Comparison of ENCODE assay signal across 12 mouse cellular contexts in the genomic region with DNA sequence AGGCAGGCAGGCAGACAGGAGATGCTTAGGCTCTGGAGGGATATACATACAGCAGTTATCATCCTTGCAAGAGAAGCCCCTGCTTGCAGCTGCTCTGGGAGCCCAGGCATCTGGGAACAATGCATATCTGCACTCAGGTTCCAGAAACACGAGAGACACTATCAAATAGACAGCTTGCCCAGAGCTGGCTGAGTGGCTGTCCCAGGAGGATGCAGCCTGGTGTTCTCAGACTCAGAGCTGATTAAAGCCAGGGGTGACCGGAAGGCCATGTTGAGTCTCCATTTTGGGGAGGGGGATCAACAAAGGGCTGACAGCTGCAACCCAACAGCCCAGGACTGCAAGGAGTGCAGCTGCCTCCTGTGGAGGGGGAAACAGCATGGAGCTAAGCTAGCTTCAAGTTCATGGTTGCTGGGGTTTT.
DNase-seq lines count a peak whose midpoint lies in the region; ATAC-seq and TF ChIP-seq lines count a peak whose summit lies in the region.
"Had no signal": no experiment of that assay in that cellular context is flagged by ENCODE, and none has a peak within 500 bp of the region (broad histone marks: within the 10 kb centered on the region; RNA-seq: fewer than 3 reads in every experiment).

No protein-coding gene starts in this region.

- TF ChIP-seq CTCF in intestine, postnatal 0 days (IDR thresholded peaks at IDR 0.05; ENCODE audit: low read depth), result no peak
- TF ChIP-seq CTCF in hindbrain, postnatal 0 days (IDR thresholded peaks at IDR 0.05; ENCODE audit: low read depth), result no peak

- H3K4me2 ChIP-seq in intestine, embryonic 14.5 days (ENCODE audit: low read length), result no peak overlapping the region
- H3K4me2 ChIP-seq in intestine, postnatal 0 days (replicated peaks; ENCODE audit: low read depth), result no peak overlapping the region
- H3K4me2 ChIP-seq in embryonic facial prominence, embryonic 13.5 days, result no peak overlapping the region
- H3K4me2 ChIP-seq in hindbrain, postnatal 0 days (ENCODE audit: low read depth, low read length), result no peak overlapping the region
- H3K4me2 ChIP-seq in neural tube, embryonic 11.5 days (ENCODE audit: low read depth), result no peak overlapping the region

- no peak for ATAC-seq in intestine, embryonic 14.5 days (replicated peaks; ENCODE audit: low FRiP score, low TSS enrichment, low read depth)
- ATAC-seq in intestine, postnatal 0 days, result no peak
- ATAC-seq in embryonic facial prominence, embryonic 13.5 days (ENCODE audit: insufficient number of reproducible peaks, insufficient read depth, low FRiP score, low TSS enrichment, low read depth), result no peak
- ATAC-seq in hindbrain, postnatal 0 days, result no peak
- peak; percentile 55; the same call in 1 of the 2 replicates for ATAC-seq in neural tube, embryonic 11.5 days (ENCODE audit: insufficient read depth, low FRiP score, low TSS enrichment)

- H3K9ac ChIP-seq in intestine, embryonic 14.5 days (ENCODE audit: low read length), result no peak overlapping the region
- H3K9ac ChIP-seq in intestine, postnatal 0 days (ENCODE audit: low read depth, low read length), result no peak overlapping the region
- H3K9ac ChIP-seq in embryonic facial prominence, embryonic 13.5 days, result peak overlapping the region; percentile 27; the same call in 1 of the 2 replicates
- H3K9ac ChIP-seq in hindbrain, postnatal 0 days (replicated peaks; ENCODE audit: low read length), result no peak overlapping the region
- no peak overlapping the region for H3K9ac ChIP-seq in neural tube, embryonic 11.5 days (ENCODE audit: low read length)

- H3K4me3 ChIP-seq in intestine, embryonic 14.5 days (ENCODE audit: low read depth, low read length), result no peak overlapping the region
- H3K4me3 ChIP-seq in intestine, postnatal 0 days (ENCODE audit: low read depth, low read length), result no peak overlapping the region
- H3K4me3 ChIP-seq in embryonic facial prominence, embryonic 13.5 days, result no peak overlapping the region
- H3K4me3 ChIP-seq in hindbrain, postnatal 0 days (ENCODE audit: low read length), result no peak overlapping the region
- no peak overlapping the region for H3K4me3 ChIP-seq in neural tube, embryonic 11.5 days (ENCODE audit: low read depth, low read length)
- H3K4me3 ChIP-seq: layer of hippocampus, adult 2 months had no signal

- no peaks in the 10 kb centered on the region for H3K27me3 ChIP-seq in intestine, embryonic 14.5 days (replicated peaks; ENCODE audit: control insufficient read depth, insufficient read depth, low read length)
- H3K27me3 ChIP-seq in intestine, postnatal 0 days (replicated peaks; ENCODE audit: control insufficient read depth, insufficient read depth, low read length), result no peaks in the 10 kb centered on the region
- peaks cover 4% of the 10 kb centered on the region; the same call in 1 of the 2 replicates for H3K27me3 ChIP-seq in embryonic facial prominence, embryonic 13.5 days
- H3K27me3 ChIP-seq in hindbrain, postnatal 0 days (ENCODE audit: insufficient read depth, low read length), result no peaks in the 10 kb centered on the region
- no peaks in the 10 kb centered on the region for H3K27me3 ChIP-seq in neural tube, embryonic 11.5 days (ENCODE audit: control insufficient read depth, insufficient read depth, low read length)

- H3K9me3 ChIP-seq in intestine, embryonic 14.5 days (ENCODE audit: control insufficient read depth, low read length), result no peaks in the 10 kb centered on the region
- no peaks in the 10 kb centered on the region for H3K9me3 ChIP-seq in intestine, postnatal 0 days (ENCODE audit: control insufficient read depth)
- H3K9me3 ChIP-seq in embryonic facial prominence, embryonic 13.5 days, result no peaks in the 10 kb centered on the region; the same call in 1 of the 2 replicates
- no peaks in the 10 kb centered on the region for H3K9me3 ChIP-seq in hindbrain, postnatal 0 days (ENCODE audit: low read length)
- no peaks in the 10 kb centered on the region for H3K9me3 ChIP-seq in neural tube, embryonic 11.5 days (ENCODE audit: control insufficient read depth, low read length)

- 21% methylated on average over 2 of the region's 2 CpGs for WGBS in intestine, embryonic 14.5 days
- 27% methylated on average over 2 of the region's 2 CpGs for WGBS in intestine, postnatal 0 days
- WGBS in embryonic facial prominence, embryonic 13.5 days, result 8% methylated on average over 2 of the region's 2 CpGs
- 15% methylated on average over 2 of the region's 2 CpGs for WGBS in hindbrain, postnatal 0 days
- WGBS in neural tube, embryonic 11.5 days, result 17% methylated on average over 2 of the region's 2 CpGs

- intact Hi-C loops in left cerebral cortex, postnatal 36 days (cut with DNase I), result no loop called here

- H3K36me3 ChIP-seq in intestine, embryonic 14.5 days (ENCODE audit: control insufficient read depth, insufficient read depth, low read length), result no peaks in the 10 kb centered on the region
- no peaks in the 10 kb centered on the region for H3K36me3 ChIP-seq in intestine, postnatal 0 days (ENCODE audit: control insufficient read depth, insufficient read depth)
- H3K36me3 ChIP-seq in embryonic facial prominence, embryonic 13.5 days, result no peaks in the 10 kb centered on the region
- H3K36me3 ChIP-seq in hindbrain, postnatal 0 days (ENCODE audit: insufficient read depth, low read length), result no peaks in the 10 kb centered on the region
- H3K36me3 ChIP-seq in neural tube, embryonic 11.5 days (ENCODE audit: control insufficient read depth, insufficient read depth, low read length), result no peaks in the 10 kb centered on the region

- DNase-seq in intestine, embryonic 14.5 days (ENCODE audit: low spot score), result peak; percentile 55
- peak; percentile 18 for DNase-seq in hindbrain, postnatal 0 days (ENCODE audit: low spot score)
- DNase-seq in neural tube, embryonic 11.5 days (ENCODE audit: low spot score), result peak; percentile 63
- no peak for DNase-seq in Muller cell, postnatal 12 days (ENCODE audit: inconsistent ontology term)
- no peak for DNase-seq in cerebellum, adult 9-11 months
- DNase-seq in left cerebral cortex, postnatal 36 days (ENCODE audit: low spot score in 2 of 2), result no peak
- DNase-seq: B cell, adult 2 months; cerebellum, adult 18-20 months had no signal

- peaks cover 21% of the 10 kb centered on the region for H3K4me1 ChIP-seq in intestine, embryonic 14.5 days (replicated peaks; ENCODE audit: control insufficient read depth, insufficient read depth, low read length)
- no peaks in the 10 kb centered on the region for H3K4me1 ChIP-seq in intestine, postnatal 0 days (replicated peaks; ENCODE audit: control insufficient read depth, insufficient read depth, low read length)
- H3K4me1 ChIP-seq in embryonic facial prominence, embryonic 13.5 days, result peaks cover 30% of the 10 kb centered on the region
- peaks cover 5% of the 10 kb centered on the region for H3K4me1 ChIP-seq in hindbrain, postnatal 0 days (ENCODE audit: insufficient read depth, low read length)
- H3K4me1 ChIP-seq in neural tube, embryonic 11.5 days (ENCODE audit: control insufficient read depth, insufficient read depth, low read length), result peaks cover 13% of the 10 kb centered on the region

- H3K27ac ChIP-seq in intestine, embryonic 14.5 days (ENCODE audit: low read depth), result peak overlapping the region; percentile 57; the same call in 1 of the 2 replicates
- no peak overlapping the region for H3K27ac ChIP-seq in intestine, postnatal 0 days (ENCODE audit: low read depth, low read length)
- no peak overlapping the region for H3K27ac ChIP-seq in embryonic facial prominence, embryonic 13.5 days
- no peak overlapping the region for H3K27ac ChIP-seq in hindbrain, postnatal 0 days
- H3K27ac ChIP-seq in neural tube, embryonic 11.5 days (ENCODE audit: low read depth, low read length), result peak overlapping the region; percentile 24
- H3K27ac ChIP-seq: layer of hippocampus, adult 2 months; macrophage had no signal

Comparison
In these comparisons a context has a peak if more than half of its experiments do, and no peak if none do; other contexts are left out.
1. H3K27ac ChIP-seq: peak in intestine, embryonic 14.5 days (single experiment) and neural tube, embryonic 11.5 days (single experiment); none in intestine, postnatal 0 days (single experiment), embryonic facial prominence, embryonic 13.5 days (single experiment) and hindbrain, postnatal 0 days (single experiment).
2. DNase-seq: peak in intestine, embryonic 14.5 days (single experiment), hindbrain, postnatal 0 days (single experiment) and neural tube, embryonic 11.5 days (single experiment); none in Muller cell, postnatal 12 days (single experiment), cerebellum, adult 9-11 months (single experiment) and left cerebral cortex, postnatal 36 days (0 of 2).